Mouse (Mus musculus) CH12.LX (cell line): ENCODE results near the gene Gm43720. TPM values are rescaled to one million over a fixed set of nuclear protein-coding genes. Genes with fewer than 3 reads are reported as not detected.

ENCODE experiments used
- DNase-seq: peaks from one replicate; pipeline ENCODE4 v3.0.0-alpha.2; 2013; ENCODE audit errors: extremely low read depth
- H3K27ac ChIP-seq: 2 replicates; pipeline ENCODE4 v1.5.1; 2012; ENCODE audit warnings: low read depth, mild to moderate bottlenecking, control low read depth, moderate library complexity; ENCODE audit not compliant: insufficient read depth
- H3K27me3 ChIP-seq: replicated peaks from 2 replicates; pipeline ENCODE3; 2012; ENCODE audit warnings: inconsistent platforms
- H3K36me3 ChIP-seq, 2 experiments: replicated peaks in 1 of 2; 2 replicates each; pipeline versions ENCODE3 to v1.6.1; 2012; ENCODE audit warnings: inconsistent platforms in 1 of 2, low read length in 1 of 2, mild to moderate bottlenecking in 1 of 2, mixed read lengths in 1 of 2, moderate library complexity in 1 of 2; ENCODE audit not compliant: control insufficient read depth in 1 of 2, insufficient read depth in 1 of 2
- H3K4me1 ChIP-seq, 2 experiments: 2 replicates each; pipeline ENCODE4 v1.6.1; 2012; ENCODE audit warnings: inconsistent platforms in 1 of 2, moderate library complexity in 1 of 2; ENCODE audit not compliant: insufficient read depth in 2 of 2, control insufficient read depth in 1 of 2
- H3K4me2 ChIP-seq: 2 replicates; pipeline ENCODE4 v1.6.1; 2012; ENCODE audit warnings: low read depth, mild to moderate bottlenecking, control low read depth; ENCODE audit not compliant: poor library complexity, insufficient read depth, severe bottlenecking
- H3K4me3 ChIP-seq, 3 experiments: fragments of 150-350 bp in 1 of 3; sonication (generic) in 1 of 3; replicated peaks in 1 of 3; 2 replicates each; pipeline versions ENCODE3 to v1.5.1; 2011 to 2012; ENCODE audit warnings: low read depth in 2 of 3, low read length in 2 of 3, mild to moderate bottlenecking in 2 of 3, moderate library complexity in 2 of 3, control low read depth in 1 of 3, improper control_type of control experiment in 1 of 3, inconsistent platforms in 1 of 3, mixed read lengths in 1 of 3; ENCODE audit not compliant: poor library complexity in 1 of 3
- H3K79me2 ChIP-seq: replicated peaks from 2 replicates; pipeline ENCODE4 v1.6.1; 2012; ENCODE audit warnings: mild to moderate bottlenecking, moderate library complexity; ENCODE audit not compliant: control insufficient read depth, poor library complexity, insufficient read depth, severe bottlenecking; ENCODE audit errors: extremely low read depth
- H3K9ac ChIP-seq: 2 replicates; pipeline ENCODE4 v1.6.1; 2012; ENCODE audit warnings: low read depth, mild to moderate bottlenecking, control low read depth, moderate library complexity; ENCODE audit not compliant: insufficient read depth
- H3K9me3 ChIP-seq: replicated peaks from 2 replicates; pipeline ENCODE3; 2012; ENCODE audit warnings: low read length, inconsistent platforms, mixed read lengths
- BHLHE40 ChIP-seq: IDR thresholded peaks from 2 replicates; pipeline ENCODE4 v1.6.1; 2011; ENCODE audit warnings: mild to moderate bottlenecking, low read depth, low read length, improper control_type of control experiment
- CHD1 ChIP-seq: IDR thresholded peaks from 2 replicates; pipeline ENCODE4 v1.6.1; 2012; ENCODE audit warnings: low read depth, low read length, improper control_type of control experiment, inconsistent platforms
- CHD2 ChIP-seq: IDR thresholded peaks from 2 replicates; pipeline ENCODE4 v1.6.1; 2011; ENCODE audit warnings: low read length, improper control_type of control experiment
- CTCF ChIP-seq, 2 experiments: IDR thresholded peaks in 1 of 2; conservative IDR thresholded peaks in 1 of 2; 2 replicates each; pipeline ENCODE4 v1.5.1; 2011 to 2012; ENCODE audit warnings: low read depth in 2 of 2, low read length in 2 of 2, improper control_type of control experiment in 1 of 2, inconsistent platforms in 1 of 2, mild to moderate bottlenecking in 1 of 2, moderate library complexity in 1 of 2
- GABPA ChIP-seq: IDR thresholded peaks from 2 replicates; pipeline ENCODE4 v1.6.1; 2012; ENCODE audit warnings: low read depth, low read length, improper control_type of control experiment, inconsistent platforms; ENCODE audit not compliant: insufficient replicate concordance
- HCFC1 ChIP-seq: IDR thresholded peaks from 2 replicates; pipeline ENCODE4 v1.6.1; 2012; ENCODE audit warnings: low read depth, mild to moderate bottlenecking, inconsistent platforms, low read length, improper control_type of control experiment
- IRF4 ChIP-seq: IDR thresholded peaks from 2 replicates; pipeline ENCODE4 v1.6.1; 2014; ENCODE audit warnings: low read depth, mild to moderate bottlenecking, inconsistent platforms, low read length, improper control_type of control experiment
- JUN ChIP-seq: IDR thresholded peaks from 2 replicates; pipeline ENCODE4 v1.6.1; 2011; ENCODE audit warnings: low read depth, mild to moderate bottlenecking, low read length, improper control_type of control experiment, moderate library complexity; ENCODE audit not compliant: insufficient read depth
- KAT2A ChIP-seq: IDR thresholded peaks from 2 replicates; pipeline ENCODE4 v1.6.1; 2012; ENCODE audit warnings: low read length, improper control_type of control experiment, inconsistent platforms; ENCODE audit not compliant: insufficient replicate concordance
- MAFK ChIP-seq: IDR thresholded peaks from 2 replicates; pipeline ENCODE4 v1.6.1; 2011; ENCODE audit warnings: low read length, improper control_type of control experiment; ENCODE audit not compliant: insufficient replicate concordance
- MAX ChIP-seq: IDR thresholded peaks from 2 replicates; pipeline ENCODE4 v1.6.1; 2011; ENCODE audit warnings: low read length, improper control_type of control experiment
- MAZ ChIP-seq: IDR thresholded peaks from 2 replicates; pipeline ENCODE4 v1.6.1; 2012; ENCODE audit warnings: low read depth, mild to moderate bottlenecking, inconsistent platforms, low read length, improper control_type of control experiment, moderate library complexity
- MEF2A ChIP-seq: IDR thresholded peaks from 2 replicates; pipeline ENCODE4 v1.6.1; 2014; ENCODE audit warnings: low read depth, mild to moderate bottlenecking, inconsistent platforms, low read length, improper control_type of control experiment, borderline replicate concordance
- MXI1 ChIP-seq: IDR thresholded peaks from 2 replicates; pipeline ENCODE4 v1.6.1; 2011; ENCODE audit warnings: mild to moderate bottlenecking, low read depth, low read length, improper control_type of control experiment
- NELFE ChIP-seq: IDR thresholded peaks from 2 replicates; pipeline ENCODE4 v1.6.1; 2011; ENCODE audit warnings: low read depth, low read length, improper control_type of control experiment
- NRF1 ChIP-seq: IDR thresholded peaks from 2 replicates; pipeline ENCODE4 v1.6.1; 2014; ENCODE audit warnings: low read depth, mild to moderate bottlenecking, inconsistent platforms, low read length, improper control_type of control experiment, moderate library complexity
- POLR2AphosphoS2 ChIP-seq: IDR thresholded peaks from 2 replicates; pipeline ENCODE4 v1.6.1; 2011; ENCODE audit warnings: low read depth, low read length, improper control_type of control experiment
- RAD21 ChIP-seq: IDR thresholded peaks from 2 replicates; pipeline ENCODE4 v1.6.1; 2011; ENCODE audit warnings: low read depth, mild to moderate bottlenecking, low read length, improper control_type of control experiment, moderate library complexity
- SMC3 ChIP-seq: IDR thresholded peaks from 2 replicates; pipeline ENCODE4 v1.6.1; 2011; ENCODE audit warnings: low read depth, low read length, improper control_type of control experiment
- TBP ChIP-seq: conservative IDR thresholded peaks from 2 replicates; pipeline ENCODE4 v1.6.1; 2011; ENCODE audit warnings: low read depth, low read length, improper control_type of control experiment
- TCF12 ChIP-seq: IDR thresholded peaks from 2 replicates; pipeline ENCODE4 v1.6.1; 2014; ENCODE audit warnings: low read depth, mild to moderate bottlenecking, inconsistent platforms, low read length, improper control_type of control experiment
- ZC3H11A ChIP-seq: IDR thresholded peaks from 2 replicates; pipeline ENCODE4 v1.6.1; 2012; ENCODE audit warnings: low read depth, mild to moderate bottlenecking, inconsistent platforms, low read length, improper control_type of control experiment
- ZMIZ1 ChIP-seq: IDR thresholded peaks from 2 replicates; pipeline ENCODE4 v1.6.1; 2012; ENCODE audit warnings: low read depth, mild to moderate bottlenecking, inconsistent platforms, low read length, improper control_type of control experiment
- dilution Hi-C: fragments of 300-500 bp; cut with MboI; formaldehyde crosslinking; loops from 2 replicates; pipeline ENCODE4 v1.14.3; 2020; ENCODE audit warnings: low sequenced_read_pairs; ENCODE audit not compliant: extremely low pct_unique_long_range_greater_than_20kb, extremely low pct_ligation_motif_present
- in situ Hi-C: fragments of 300-500 bp; cut with MboI; formaldehyde crosslinking; loops from 3 replicates; pipeline ENCODE4 v1.14.3; 2019; ENCODE audit warnings: low sequenced_read_pairs, low pct_ligation_motif_present, low pct_unique_long_range_greater_than_20kb, mixed read lengths
- polyA plus RNA-seq: library from polyadenylated mRNA; unstranded; fragments of >175 nt; gene quantifications from 2 replicates; pipeline ENCODE4 v1.2.1, GENCODE M21; 2012; ENCODE audit warnings: low read depth; ENCODE audit not compliant: insufficient read length
- total RNA-seq, 2 experiments: library from RNA; depleted of rRNA; stranded (reverse); fragments of 300-350 nt in 1 of 2; fragments of >200 nt in 1 of 2; gene quantifications; 2 replicates each; pipeline ENCODE4 v1.2.3; 2012 to 2014

Gm43720 gene
- total and polyA plus RNA-seq, 3 experiments = not detected

- Histone ChIP-seq H3K9ac (no peak overlapping the region), H3K9me3 (no peaks in the 10 kb centered on the region)
- dilution Hi-C loops = no loop called here
- TF ChIP-seq MAZ (no peak), TCF12 (no peak), HCFC1 (no peak), BHLHE40 (no peak), CTCF (conservative IDR thresholded peaks at IDR 0.05 in 1 of 2, IDR thresholded peaks at IDR 0.05 in 1 of 2; ENCODE audit: low read depth in 2 of 2, low read length in 2 of 2) (no peak), CHD1 (no peak), JUN (no peak), NRF1 (no peak), NELFE (no peak), IRF4 (no peak), TBP (no peak), GABPA (no peak), KAT2A (no peak), ZC3H11A (no peak), RAD21 (no peak), MAFK (no peak)
- TF ChIP-seq, all 38 proteins: peak for 0
- in situ Hi-C loops = loop anchor here (25.0 kb wide), 1 partner anchor 436 kb away; no protein-coding TSS in a partner anchor
- Histone ChIP-seq H3K27ac (no peak overlapping the region), H3K4me2 (no peak overlapping the region), H3K36me3 (no peaks in the 10 kb centered on the region), H3K4me3 (no peak overlapping the region), H3K4me1 (peaks cover 0 to 5% of the 10 kb centered on the region in 2 experiments; a peak in 2 of 4 replicates), H3K79me2 (no peaks in the 10 kb centered on the region), H3K27me3 (no peaks in the 10 kb centered on the region)
- no peak for DNase-seq
Observed at GRCm38 (mm10) chr5:138226491-138226890, 53.3 kb downstream of the Gm43720 start.

- Histone ChIP-seq H3K36me3 (no peaks in the 10 kb centered on the region), H3K4me2 (no peak within 1 kb of the TSS), H3K9me3 (no peaks in the 10 kb centered on the region), H3K9ac (no peak within 1 kb of the TSS), H3K27ac (no peak within 1 kb of the TSS), H3K4me1 (peaks cover 0 to 5% of the 10 kb centered on the region in 2 experiments; a peak in 2 of 4 replicates), H3K4me3 (no peak within 1 kb of the TSS), H3K79me2 (no peaks in the 10 kb centered on the region), H3K27me3 (no peaks in the 10 kb centered on the region)
- TF ChIP-seq SMC3 = no peak
- TF ChIP-seq CHD2 = no peak
- TF ChIP-seq POLR2AphosphoS2 = no peak
- TF ChIP-seq MAX = no peak
- TF ChIP-seq MXI1 = no peak
- no peak for TF ChIP-seq ZMIZ1
- TF ChIP-seq MEF2A = no peak
- TF ChIP-seq NELFE = no peak
- no peak for TF ChIP-seq TBP
- no peak for DNase-seq
- in situ Hi-C loops (loop anchor here (25.0 kb wide), 1 partner anchor 437 kb away; no protein-coding TSS in a partner anchor), dilution Hi-C loops (no loop called here)
Observed at GRCm38 (mm10) chr5:138225700-138226099, 54.1 kb downstream of the Gm43720 start, which contains the start of gene Nxpe5. TSS of gene Nxpe5 (plus strand) at chr5:138225898.
